Mouse (Mus musculus): ENCODE results near the gene Lyst. TPM values are rescaled to one million over a fixed set of nuclear protein-coding genes. Genes with fewer than 3 reads are reported as not detected.
A peak's percentile ranks its signal among the peaks of the same experiment; 100 is the strongest.

Gene Lyst
- polyA plus RNA-seq, 1 experiment from 2014 or later = 5.4 TPM

GRCm38 (mm10) chr13:13569603-13570002, 20.6 kb upstream of the Lyst start:
- Histone ChIP-seq H3K27ac (ENCODE audit: low read length) (peak overlapping the region; percentile 40), H3K4me2 (ENCODE audit: low read depth, low read length) (no peak overlapping the region), H3K4me1 (replicated peaks; ENCODE audit: control insufficient read depth, insufficient read depth, low read length) (peaks cover 20% of the 10 kb centered on the region), H3K9ac (ENCODE audit: low read length) (no peak overlapping the region), H3K36me3 (ENCODE audit: control insufficient read depth, insufficient read depth, low read length) (no peaks in the 10 kb centered on the region), H3K27me3 (ENCODE audit: control insufficient read depth, insufficient read depth, low read depth, low read length) (no peaks in the 10 kb centered on the region), H3K4me3 (ENCODE audit: low read length) (no peak overlapping the region), H3K9me3 (ENCODE audit: control insufficient read depth, low read length) (no peaks in the 10 kb centered on the region)
- peak; percentile 59 for ATAC-seq (ENCODE audit: low read depth)

- 70% methylated on average over 10 of the region's 10 CpGs for WGBS
- Histone ChIP-seq H3K27ac (ENCODE audit: low read length) (no peak overlapping the region), H3K4me3 (ENCODE audit: low read length) (no peak overlapping the region), H3K4me1 (replicated peaks; ENCODE audit: control insufficient read depth, insufficient read depth, low read length) (peaks cover 43% of the 10 kb centered on the region), H3K9me3 (ENCODE audit: control insufficient read depth, low read length) (no peaks in the 10 kb centered on the region), H3K4me2 (ENCODE audit: low read depth, low read length) (no peak overlapping the region), H3K9ac (ENCODE audit: low read length) (no peak overlapping the region), H3K36me3 (ENCODE audit: control insufficient read depth, insufficient read depth, low read length) (no peaks in the 10 kb centered on the region), H3K27me3 (ENCODE audit: control insufficient read depth, insufficient read depth, low read depth, low read length) (no peaks in the 10 kb centered on the region)
- no peak for ATAC-seq (ENCODE audit: low read depth)
Observed at GRCm38 (mm10) chr13:13572060-13572835, 17.9 kb upstream of the Lyst start.

GRCm38 (mm10) chr13:13572941-13573340, 17.3 kb upstream of the Lyst start:
- Histone ChIP-seq H3K4me1 (replicated peaks; ENCODE audit: control insufficient read depth, insufficient read depth, low read length) (peaks cover 43% of the 10 kb centered on the region), H3K9me3 (ENCODE audit: control insufficient read depth, low read length) (no peaks in the 10 kb centered on the region), H3K9ac (ENCODE audit: low read length) (no peak overlapping the region), H3K4me2 (ENCODE audit: low read depth, low read length) (no peak overlapping the region), H3K27me3 (ENCODE audit: control insufficient read depth, insufficient read depth, low read depth, low read length) (no peaks in the 10 kb centered on the region), H3K36me3 (ENCODE audit: control insufficient read depth, insufficient read depth, low read length) (no peaks in the 10 kb centered on the region), H3K4me3 (ENCODE audit: low read length) (no peak overlapping the region), H3K27ac (ENCODE audit: low read length) (no peak overlapping the region)
- 80% methylated on average over 2 of the region's 2 CpGs for WGBS
- ATAC-seq (ENCODE audit: low read depth) = no peak

- Histone ChIP-seq H3K36me3 (ENCODE audit: control insufficient read depth, insufficient read depth, low read length) (no peaks in the 10 kb centered on the region), H3K4me1 (replicated peaks; ENCODE audit: control insufficient read depth, insufficient read depth, low read length) (peaks cover 43% of the 10 kb centered on the region), H3K27ac (ENCODE audit: low read length) (peak overlapping the region; percentile 67), H3K27me3 (ENCODE audit: control insufficient read depth, insufficient read depth, low read depth, low read length) (no peaks in the 10 kb centered on the region), H3K9ac (ENCODE audit: low read length) (no peak overlapping the region), H3K9me3 (ENCODE audit: control insufficient read depth, low read length) (no peaks in the 10 kb centered on the region), H3K4me2 (ENCODE audit: low read depth, low read length) (no peak overlapping the region), H3K4me3 (ENCODE audit: low read length) (no peak overlapping the region)
- peak; percentile 73 for ATAC-seq (ENCODE audit: low read depth)
- 28% methylated on average over 5 of the region's 5 CpGs for WGBS
Observed at GRCm38 (mm10) chr13:13573572-13574257, 16.5 kb upstream of the Lyst start.

- no peak overlapping the region for H3K4me3 ChIP-seq (ENCODE audit: low read length)
- no peak overlapping the region for H3K4me2 ChIP-seq (ENCODE audit: low read depth, low read length)
- H3K9ac ChIP-seq (ENCODE audit: low read length) = no peak overlapping the region
- peak overlapping the region; percentile 67 for H3K27ac ChIP-seq (ENCODE audit: low read length)
- 0 out of 2 replicates have a peak, but pooled peaks have one; percentile 1 for ATAC-seq (ENCODE audit: low read depth)
- WGBS = 74% methylated on average over 8 of the region's 8 CpGs
- no peaks in the 10 kb centered on the region for H3K9me3 ChIP-seq (ENCODE audit: control insufficient read depth, low read length)
- no peaks in the 10 kb centered on the region for H3K27me3 ChIP-seq (ENCODE audit: control insufficient read depth, insufficient read depth, low read depth, low read length)
- no peaks in the 10 kb centered on the region for H3K36me3 ChIP-seq (ENCODE audit: control insufficient read depth, insufficient read depth, low read length)
- peaks cover 43% of the 10 kb centered on the region for H3K4me1 ChIP-seq (replicated peaks; ENCODE audit: control insufficient read depth, insufficient read depth, low read length)
Observed at GRCm38 (mm10) chr13:13574258-13574870, 15.8 kb upstream of the Lyst start.

GRCm38 (mm10) chr13:13575106-13575505, 15.1 kb upstream of the Lyst start:
- Histone ChIP-seq H3K36me3 (ENCODE audit: control insufficient read depth, insufficient read depth, low read length) (no peaks in the 10 kb centered on the region), H3K4me3 (ENCODE audit: low read length) (no peak overlapping the region)
- 64% methylated on average over 8 of the region's 8 CpGs for WGBS

GRCm38 (mm10) chr13:13576469-13577205, 13.6 kb upstream of the Lyst start:
- WGBS = 44% methylated on average over 8 of the region's 8 CpGs
- ATAC-seq (ENCODE audit: low read depth) = peak; percentile 47
- H3K4me2 ChIP-seq (ENCODE audit: low read depth, low read length) = no peak overlapping the region
- no peaks in the 10 kb centered on the region for H3K9me3 ChIP-seq (ENCODE audit: control insufficient read depth, low read length)
- no peaks in the 10 kb centered on the region for H3K36me3 ChIP-seq (ENCODE audit: control insufficient read depth, insufficient read depth, low read length)
- H3K27me3 ChIP-seq (ENCODE audit: control insufficient read depth, insufficient read depth, low read depth, low read length) = no peaks in the 10 kb centered on the region
- H3K9ac ChIP-seq (ENCODE audit: low read length) = no peak overlapping the region
- H3K4me3 ChIP-seq (ENCODE audit: low read length) = no peak overlapping the region
- H3K27ac ChIP-seq (ENCODE audit: low read length) = 0 out of 2 replicates have a peak overlapping the region, but pooled peaks have one; percentile 15
- peaks cover 36% of the 10 kb centered on the region for H3K4me1 ChIP-seq (replicated peaks; ENCODE audit: control insufficient read depth, insufficient read depth, low read length)

More at GRCm38 (mm10) chr13:13575106-13575505, 15.1 kb upstream of the Lyst start:
- Histone ChIP-seq H3K9ac (ENCODE audit: low read length) (no peak overlapping the region), H3K27me3 (ENCODE audit: control insufficient read depth, insufficient read depth, low read depth, low read length) (no peaks in the 10 kb centered on the region), H3K9me3 (ENCODE audit: control insufficient read depth, low read length) (no peaks in the 10 kb centered on the region), H3K27ac (ENCODE audit: low read length) (no peak overlapping the region; the same call in none of the 2 replicates), H3K4me1 (replicated peaks; ENCODE audit: control insufficient read depth, insufficient read depth, low read length) (peaks cover 36% of the 10 kb centered on the region), H3K4me2 (ENCODE audit: low read depth, low read length) (no peak overlapping the region)
- no peak for ATAC-seq (ENCODE audit: low read depth)

- no peaks in the 10 kb centered on the region for H3K36me3 ChIP-seq (ENCODE audit: control insufficient read depth, insufficient read depth, low read length)
- ATAC-seq (ENCODE audit: low read depth) = no peak
- H3K9ac ChIP-seq (ENCODE audit: low read length) = no peak overlapping the region
- H3K27ac ChIP-seq (ENCODE audit: low read length) = no peak overlapping the region
- no peak overlapping the region for H3K4me2 ChIP-seq (ENCODE audit: low read depth, low read length)
- H3K4me1 ChIP-seq (replicated peaks; ENCODE audit: control insufficient read depth, insufficient read depth, low read length) = peaks cover 2% of the 10 kb centered on the region; the same call in 1 of the 2 replicates
- H3K4me3 ChIP-seq (ENCODE audit: low read length) = no peak overlapping the region
- no peaks in the 10 kb centered on the region for H3K9me3 ChIP-seq (ENCODE audit: control insufficient read depth, low read length)
- H3K27me3 ChIP-seq (ENCODE audit: control insufficient read depth, insufficient read depth, low read depth, low read length) = no peaks in the 10 kb centered on the region
- WGBS = 71% methylated on average over 4 of the region's 4 CpGs
Observed at GRCm38 (mm10) chr13:13581988-13582387, 8.2 kb upstream of the Lyst start.
